ENCODE assay signal across 1 mouse cellular context in the genomic region with DNA sequence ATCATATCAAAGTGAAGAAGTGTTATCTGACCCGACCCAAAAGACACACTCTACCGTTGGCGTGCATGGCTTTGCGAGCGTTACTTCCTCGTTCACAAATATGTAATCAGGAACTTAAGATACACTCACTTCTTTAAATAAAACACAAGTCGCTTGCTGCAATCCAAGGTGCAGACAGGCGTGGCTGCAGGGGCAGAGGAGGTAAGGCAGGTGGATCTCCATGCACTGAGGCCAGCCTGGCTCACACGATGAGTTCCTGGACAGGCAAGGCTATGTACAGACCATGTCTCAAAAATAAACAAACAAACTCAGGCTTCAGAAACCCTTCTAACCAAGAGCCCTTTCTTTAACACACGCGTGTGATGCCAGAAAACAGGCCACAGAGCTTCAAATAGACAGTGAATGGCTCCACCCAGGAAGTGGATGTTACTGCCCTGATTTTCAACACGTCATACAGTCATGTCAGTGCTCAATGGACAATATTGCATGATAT.
TF ChIP-seq lines count a peak whose summit lies in the region.

No protein-coding gene starts in this region.

TF ChIP-seq in MEL, 35 proteins besides CTCF, POLR2A, EP300 and RAD21 (continued from another document):
- TF ChIP-seq RCOR1 (IDR thresholded peaks at IDR 0.05; ENCODE audit: low read depth, low read length) (no peak; the same call in 1 of the 2 replicates), TBP (IDR thresholded peaks at IDR 0.05; ENCODE audit: low read depth, low read length) (peak; percentile 32; the same call in 1 of the 2 replicates), TAL1 (IDR thresholded peaks at IDR 0.05; ENCODE audit: low read length) (0 out of 2 replicates have a peak, but pooled peaks have one; percentile 7), POLR2AphosphoS5 (IDR thresholded peaks at IDR 0.05; ENCODE audit: borderline replicate concordance, low read depth, low read length) (no peak), MEF2A (IDR thresholded peaks at IDR 0.05; ENCODE audit: extremely low read depth, insufficient replicate concordance, low read depth, low read length, poor library complexity, severe bottlenecking) (0 out of 2 replicates have a peak, but pooled peaks have one; percentile 20), NELFE (IDR thresholded peaks at IDR 0.05; ENCODE audit: low read depth, low read length) (peak; percentile 21; the same call in 1 of the 2 replicates), BHLHE40 (IDR thresholded peaks at IDR 0.05; ENCODE audit: borderline replicate concordance, low read depth, low read length) (no peak), CHD2 (IDR thresholded peaks at IDR 0.05; ENCODE audit: low read length) (no peak), TCF12 (IDR thresholded peaks at IDR 0.05; ENCODE audit: low read depth, low read length) (peak; percentile 75), UBTF (IDR thresholded peaks at IDR 0.05; ENCODE audit: borderline replicate concordance, insufficient read depth, low read depth, low read length) (no peak), NRF1 (IDR thresholded peaks at IDR 0.05; ENCODE audit: insufficient read depth, low read depth, low read length, poor library complexity, severe bottlenecking) (no peak), ETS1 (IDR thresholded peaks at IDR 0.05; ENCODE audit: low read depth, low read length) (peak; percentile 68), USF2 (IDR thresholded peaks at IDR 0.05; ENCODE audit: borderline replicate concordance in 1 of 2, insufficient read depth in 1 of 2, low read depth in 1 of 2, low read length in 2 of 2) (no peak), CHD1 (IDR thresholded peaks at IDR 0.05; ENCODE audit: low read depth, low read length) (no peak), MAX (IDR thresholded peaks at IDR 0.05; ENCODE audit: low read length) (peak; percentile 58; the same call in 1 of the 2 replicates), ZC3H11A (IDR thresholded peaks at IDR 0.05; ENCODE audit: low read depth, low read length) (no peak)
